Mouse (Mus musculus) ES-E14 (cell line): ENCODE data around the gene Zfyve21.

Experiments used
- CHD2 ChIP-seq: IDR thresholded peaks from 2 replicates; pipeline ENCODE4 v1.6.1; 2014; ENCODE audit warnings: mild to moderate bottlenecking, low read depth, low read length, inconsistent platforms
- ZC3H11A ChIP-seq: IDR thresholded peaks from 2 replicates; pipeline ENCODE4 v1.6.1; 2012; ENCODE audit warnings: low read depth, mild to moderate bottlenecking, inconsistent platforms, low read length, borderline replicate concordance

GRCm38 (mm10) chr12:111777919-111778318, 36.1 kb upstream of the Zfyve21 start:
- TF ChIP-seq ZC3H11A (no peak), CHD2 (no peak)
